Mouse (Mus musculus): ENCODE data around the gene Terf2ip.

The Terf2ip gene

DNA sequence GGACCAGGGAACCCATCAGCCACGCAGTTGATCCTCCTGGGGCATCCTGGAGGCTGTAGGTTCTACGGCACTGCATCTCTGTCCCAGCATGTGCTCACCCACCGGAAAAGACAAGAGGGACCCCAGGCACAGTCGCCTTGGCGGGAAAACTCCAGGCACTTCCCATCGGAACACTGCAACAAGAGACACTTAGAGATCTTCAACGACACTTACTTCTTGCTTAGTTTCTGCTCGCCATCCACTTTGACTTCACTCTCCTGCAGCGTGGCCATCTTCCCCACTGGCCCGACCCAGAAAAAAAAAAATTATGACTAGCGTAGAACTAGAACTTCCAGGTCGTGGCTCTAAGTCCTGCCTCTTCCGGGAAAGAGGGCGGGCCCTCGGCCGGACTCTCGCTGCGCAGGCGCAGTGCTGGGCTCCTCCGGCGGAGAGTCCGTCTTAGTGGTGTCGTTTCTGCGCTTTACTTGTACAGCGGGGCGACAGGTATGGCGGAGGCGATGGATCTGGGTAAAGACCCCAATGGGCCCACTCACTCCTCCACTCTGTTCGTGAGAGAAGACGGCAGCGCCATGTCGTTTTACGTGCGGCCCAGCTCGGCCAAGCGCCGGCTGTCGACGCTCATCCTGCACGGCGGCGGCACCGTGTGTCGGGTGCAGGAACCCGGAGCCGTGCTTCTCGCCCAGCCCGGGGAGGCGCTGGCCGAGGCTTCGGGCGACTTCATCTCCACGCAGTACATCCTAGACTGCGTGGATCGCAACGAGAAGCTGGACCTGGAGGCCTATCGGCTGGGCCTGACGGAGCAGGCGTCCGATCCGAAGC lies at the start of gene Terf2ip, which contains the start of gene Kars:
Terf2ip (plus strand) TSS at position 402 of the 819 bp plus-strand sequence.
Kars (minus strand) TSS at position 327 of the 819 bp plus-strand sequence.
- peak; percentile 90 for DNase-seq (ENCODE audit: low read depth, low spot score)

DNA sequence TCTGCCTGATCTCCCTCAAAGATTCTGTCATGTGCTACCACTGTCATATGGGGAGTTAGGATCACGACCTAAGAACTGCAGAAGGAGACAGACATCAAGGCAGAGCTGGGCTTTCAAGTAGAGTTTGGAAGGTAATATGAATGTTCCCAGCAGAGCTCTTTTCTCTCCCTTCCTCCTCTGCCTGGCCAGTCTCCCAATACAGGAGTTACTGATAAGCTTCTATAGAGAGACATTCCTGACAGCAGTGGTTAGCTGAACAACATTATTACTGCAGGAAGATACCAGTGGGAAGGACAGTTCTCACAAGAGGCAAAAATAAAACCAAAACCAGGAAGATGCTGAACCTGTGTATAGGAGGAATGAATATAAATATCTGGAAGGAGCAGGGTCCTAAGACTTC lies 48.6 kb upstream of the Terf2ip start:
- no peak for DNase-seq (ENCODE audit: low read depth, low spot score)

DNA sequence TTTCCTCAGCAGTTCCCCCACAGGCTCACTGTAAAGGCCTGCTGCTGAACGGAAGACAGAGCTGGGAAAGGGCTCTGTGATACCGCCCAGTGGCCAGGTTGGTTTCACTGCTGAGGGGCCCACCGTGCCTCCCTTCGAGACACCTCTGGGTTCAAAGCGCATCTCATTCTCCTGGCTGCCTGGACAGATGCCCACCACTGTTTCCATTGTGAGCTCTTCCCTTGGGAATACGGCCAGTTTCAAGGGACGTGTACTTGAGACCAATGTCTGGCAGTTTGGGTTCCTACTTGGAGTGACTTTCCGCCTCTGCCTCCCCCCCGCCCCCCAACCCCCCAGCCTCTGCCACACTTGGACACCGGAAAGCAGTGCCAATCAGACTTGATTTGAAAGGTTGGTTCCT lies 48.1 kb upstream of the Terf2ip start:
- DNase-seq (ENCODE audit: low read depth, low spot score) = no peak

DNA sequence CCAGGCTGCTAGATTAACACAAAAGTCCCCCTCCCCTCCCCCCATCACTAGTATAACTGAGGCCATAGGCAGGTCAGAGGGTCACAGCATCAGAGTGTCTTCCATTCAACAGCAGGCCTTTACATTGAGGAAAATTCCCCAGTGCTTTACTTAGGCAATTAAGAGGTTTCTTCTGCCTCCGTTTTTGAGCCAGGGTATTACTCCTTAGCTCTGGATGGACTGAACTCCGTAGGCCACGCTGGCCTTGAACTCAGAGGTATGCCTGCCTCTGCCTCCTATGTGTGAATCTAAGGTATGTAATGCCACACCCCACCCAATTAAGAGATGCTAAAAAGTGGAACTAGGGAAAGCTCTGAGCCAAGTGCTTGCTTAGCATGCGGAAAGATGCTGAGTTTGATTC lies 47.7 kb upstream of the Terf2ip start:
- no peak for DNase-seq (ENCODE audit: low read depth, low spot score)

DNA sequence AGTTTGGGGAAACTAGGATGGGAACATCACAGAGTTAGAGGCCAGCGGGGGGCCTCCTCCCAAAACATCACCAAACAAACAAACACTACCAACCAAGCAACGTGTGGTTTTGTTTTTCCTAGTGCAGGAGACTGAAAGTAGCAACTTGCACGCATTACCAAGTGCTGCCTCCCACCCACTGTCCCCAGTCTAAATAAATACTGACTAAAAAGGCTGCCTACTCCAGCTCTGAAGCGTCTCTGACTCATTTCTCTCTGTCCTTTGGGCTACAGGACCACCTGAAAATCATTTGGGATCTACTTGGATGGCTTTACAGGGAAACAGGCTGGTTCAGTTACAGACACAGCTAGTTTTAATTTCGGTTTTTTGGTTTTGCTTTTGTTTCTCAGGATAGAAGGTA lies 46.8 kb upstream of the Terf2ip start:
- DNase-seq (ENCODE audit: low read depth, low spot score) = no peak

DNA sequence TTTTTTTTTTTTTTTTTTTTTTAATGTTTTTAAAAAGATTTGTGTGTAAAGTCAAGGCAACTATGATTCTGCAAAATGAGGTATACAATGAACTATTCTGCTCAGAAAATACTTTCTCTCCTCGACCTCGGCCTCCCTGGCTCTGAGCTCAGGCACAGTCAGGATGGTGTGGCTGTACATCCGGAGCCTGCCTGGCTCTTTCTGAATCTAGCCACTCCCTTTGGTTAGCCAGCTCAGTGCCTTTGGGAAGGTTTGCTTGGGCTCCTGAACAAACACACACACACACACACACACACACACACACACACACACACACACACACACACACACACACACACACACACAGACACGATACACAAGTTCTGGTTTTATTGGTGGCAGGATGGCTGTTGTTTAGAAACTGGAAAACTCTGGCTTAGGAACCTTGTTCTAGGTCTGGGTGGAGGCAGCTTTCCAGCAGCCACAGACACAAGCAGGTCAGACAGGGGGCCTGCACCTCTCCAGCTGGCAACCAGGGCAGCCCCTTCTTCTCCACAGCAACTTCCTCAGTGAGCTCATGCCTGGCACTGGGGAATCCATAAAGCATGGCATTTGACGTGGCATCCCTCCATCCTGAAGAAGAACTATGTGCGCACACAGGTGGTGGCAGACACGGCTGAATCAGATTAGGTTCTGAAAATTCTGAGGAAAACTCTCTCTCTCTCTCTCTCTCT lies 46.2 kb upstream of the Terf2ip start:
- DNase-seq (ENCODE audit: low read depth, low spot score) = no peak

DNA sequence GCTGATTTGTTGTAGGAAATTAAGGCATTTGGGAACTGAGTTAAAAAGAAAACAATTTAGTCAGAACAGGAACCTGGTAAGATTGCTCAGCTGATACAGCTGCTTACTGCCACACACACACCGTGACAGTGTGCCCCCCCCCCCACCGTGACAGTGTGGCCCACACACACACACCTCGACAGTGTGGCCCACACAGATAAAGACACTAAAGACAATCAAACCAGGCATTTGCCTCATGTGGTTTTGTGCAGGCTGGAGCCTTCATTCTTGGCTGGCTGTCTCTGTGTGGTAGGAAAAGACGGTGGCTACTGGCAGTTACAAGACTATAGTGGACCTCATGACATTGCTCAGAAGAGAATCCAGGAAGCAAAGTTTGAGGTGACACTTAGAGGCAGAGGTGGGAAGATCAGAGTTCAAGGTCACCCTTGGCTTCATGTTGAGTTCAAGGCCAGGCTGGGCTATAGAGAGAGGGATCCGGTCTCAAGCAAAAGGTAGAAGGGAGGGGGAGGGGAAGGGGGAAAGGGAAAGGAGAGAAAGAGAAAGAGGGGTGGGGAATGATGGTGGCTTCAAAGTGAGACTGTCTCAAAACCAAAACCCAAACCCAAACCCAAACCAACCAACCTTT lies 43.8 kb upstream of the Terf2ip start:
- no peak for DNase-seq (ENCODE audit: low read depth, low spot score)

DNA sequence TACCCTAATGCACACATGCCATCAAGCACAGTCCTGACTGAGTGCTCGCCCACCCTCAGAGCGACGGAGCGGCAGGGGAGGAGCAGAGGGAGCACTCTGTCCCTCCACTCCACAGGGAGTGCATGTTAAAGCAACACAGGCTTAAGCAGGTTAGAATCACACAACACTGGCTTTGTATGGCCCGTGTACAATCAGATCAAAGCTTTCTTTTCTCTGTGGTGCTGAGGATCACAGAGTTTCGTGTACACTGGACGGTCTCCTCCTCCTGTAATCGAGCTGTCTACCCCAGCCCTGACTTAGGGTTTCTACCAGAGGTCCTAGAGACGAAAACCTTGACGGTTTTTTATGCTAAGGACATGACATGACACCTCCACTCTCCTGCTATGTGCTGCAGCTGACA lies 42.7 kb upstream of the Terf2ip start:
- DNase-seq (ENCODE audit: low read depth, low spot score) = no peak

DNA sequence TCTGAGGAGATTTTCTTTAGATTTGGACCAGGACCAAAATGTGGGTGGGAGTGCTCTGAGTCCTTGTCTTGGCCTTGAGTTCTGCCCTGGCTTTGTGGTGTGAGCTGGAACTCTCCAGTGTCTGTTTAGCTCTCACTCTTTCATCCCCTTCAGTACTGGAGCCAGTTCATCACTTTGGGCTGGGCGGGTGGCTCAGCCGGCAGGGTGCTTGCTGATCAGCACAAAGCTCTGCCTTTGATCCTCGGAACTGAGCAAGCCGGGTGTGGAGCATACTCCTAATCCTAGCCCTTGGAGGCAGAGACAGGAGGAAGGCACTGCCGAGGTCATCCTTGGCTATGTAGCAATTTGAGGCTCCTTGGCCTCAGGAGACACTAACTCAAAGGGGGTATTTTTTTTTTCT lies 42.2 kb upstream of the Terf2ip start:
- DNase-seq (ENCODE audit: low read depth, low spot score) = no peak

DNA sequence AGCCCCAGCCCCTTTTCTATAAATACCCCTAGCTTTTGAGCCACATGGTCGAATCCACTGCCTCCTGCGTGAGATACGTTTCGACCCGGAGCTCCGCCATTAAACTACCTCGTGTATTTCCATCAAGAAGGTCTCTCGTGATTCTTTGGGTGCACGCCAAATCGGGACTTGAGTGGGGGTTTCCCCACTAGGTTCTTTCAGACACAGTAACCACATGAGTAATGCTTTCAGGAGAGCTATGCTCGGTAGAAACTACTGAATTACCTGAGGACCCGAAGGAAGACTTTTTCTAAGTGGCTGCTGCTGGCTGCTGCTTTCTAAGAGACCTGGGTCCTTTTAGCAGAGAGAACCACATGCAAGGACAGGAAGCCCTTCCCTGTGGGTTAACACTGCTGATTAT lies 37.1 kb upstream of the Terf2ip start:
- no peak for DNase-seq (ENCODE audit: low read depth, low spot score)

DNA sequence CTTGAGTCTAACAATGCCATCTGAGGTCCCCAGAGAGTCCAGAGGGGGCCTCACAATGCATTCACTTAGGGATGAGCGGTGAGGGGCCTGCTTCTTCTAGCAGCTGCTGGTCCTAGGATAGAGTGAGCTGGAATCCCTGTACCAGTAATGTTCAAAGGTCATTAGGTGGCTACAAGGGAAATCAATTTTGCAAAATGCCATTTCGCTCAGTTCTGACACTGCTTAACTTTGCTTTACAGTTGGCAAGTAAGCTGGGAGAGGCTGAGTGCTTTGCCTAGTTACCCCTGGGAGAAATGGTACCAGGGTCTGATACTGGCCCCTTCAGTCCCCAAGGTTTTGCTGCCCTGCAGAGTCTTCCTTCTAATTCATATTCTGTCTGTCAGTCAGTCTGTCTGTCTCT lies 35.5 kb upstream of the Terf2ip start:
- no peak for DNase-seq (ENCODE audit: low read depth, low spot score)

DNA sequence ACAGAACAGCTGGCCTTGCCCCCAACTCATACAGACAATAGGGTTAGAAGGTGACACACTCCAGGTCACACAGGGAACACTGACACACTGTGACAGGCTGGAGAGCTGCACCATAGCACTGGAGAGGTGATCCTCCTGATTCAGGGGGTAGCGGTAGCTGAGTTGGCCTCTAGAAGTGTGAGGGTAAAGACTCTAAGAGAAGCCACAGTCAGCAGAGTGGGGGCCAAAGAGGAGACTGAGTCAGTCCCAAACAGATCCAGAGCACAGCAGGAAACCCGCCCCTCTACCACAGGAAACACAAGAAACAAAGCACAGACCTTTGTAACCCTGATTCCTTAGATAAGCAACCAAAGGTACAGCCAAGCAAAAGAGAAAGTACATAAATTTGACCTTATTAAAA lies 34.9 kb upstream of the Terf2ip start:
- DNase-seq (ENCODE audit: low read depth, low spot score) = no peak

DNA sequence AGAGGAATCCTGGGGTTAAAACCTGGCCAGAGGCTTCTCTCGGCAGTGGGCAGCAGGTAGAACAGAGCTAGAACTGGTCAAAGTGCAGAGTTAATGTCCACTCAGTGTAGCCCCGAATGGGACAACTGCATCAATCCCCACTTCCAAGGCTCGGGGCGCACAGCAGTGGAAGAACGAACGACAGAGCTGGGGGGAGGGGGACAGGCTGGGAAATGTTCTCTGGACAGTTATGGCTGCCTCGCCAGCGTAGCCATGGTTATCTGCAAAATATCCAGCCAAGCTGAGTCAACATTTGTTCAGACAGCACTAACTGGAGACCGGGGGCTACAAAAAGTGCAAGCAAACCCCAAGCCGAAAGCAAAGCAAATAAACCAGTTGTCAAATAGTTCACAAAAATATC lies 33.1 kb upstream of the Terf2ip start:
- no peak for DNase-seq (ENCODE audit: low read depth, low spot score)

DNA sequence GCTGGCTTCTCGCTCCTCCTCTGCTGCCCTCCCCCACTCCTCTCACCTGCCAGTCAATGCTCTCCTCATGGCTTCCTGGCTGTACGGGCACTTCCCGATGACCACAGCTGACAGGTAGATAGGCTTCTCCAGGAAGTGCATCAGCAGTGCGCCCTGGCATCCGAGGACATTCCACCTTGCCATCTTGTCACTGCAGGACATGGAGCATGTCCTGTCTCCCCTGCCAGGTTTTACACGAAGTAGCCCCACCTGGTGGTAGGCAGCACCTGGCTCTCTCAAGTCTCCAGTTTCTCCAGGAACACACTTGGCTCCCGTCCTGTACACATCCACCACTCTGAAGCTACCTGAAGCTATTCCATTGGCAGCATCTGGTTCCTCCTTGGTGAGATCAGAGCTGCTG lies 29.1 kb upstream of the Terf2ip start:
- no peak for DNase-seq (ENCODE audit: low read depth, low spot score)

DNA sequence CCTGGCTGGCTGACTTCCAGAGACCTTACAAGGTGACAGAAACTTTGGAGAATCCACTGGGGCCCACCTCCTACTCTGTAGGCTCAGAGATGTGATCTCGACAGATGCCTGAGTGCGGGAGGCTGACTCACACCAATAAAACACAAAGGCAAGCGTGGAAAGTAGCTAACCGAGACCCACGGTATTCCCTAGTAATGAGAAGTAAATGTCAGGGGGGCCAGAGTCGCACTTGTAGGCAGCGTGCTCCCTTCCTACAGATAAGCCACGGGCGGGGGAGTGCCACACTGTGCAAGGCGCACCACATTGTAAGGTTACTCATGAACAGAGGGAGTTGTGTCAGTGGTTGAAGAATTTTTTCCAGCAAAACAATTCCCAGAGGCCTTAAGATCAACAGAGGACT lies 26.7 kb upstream of the Terf2ip start:
- no peak for DNase-seq (ENCODE audit: low read depth, low spot score)

DNA sequence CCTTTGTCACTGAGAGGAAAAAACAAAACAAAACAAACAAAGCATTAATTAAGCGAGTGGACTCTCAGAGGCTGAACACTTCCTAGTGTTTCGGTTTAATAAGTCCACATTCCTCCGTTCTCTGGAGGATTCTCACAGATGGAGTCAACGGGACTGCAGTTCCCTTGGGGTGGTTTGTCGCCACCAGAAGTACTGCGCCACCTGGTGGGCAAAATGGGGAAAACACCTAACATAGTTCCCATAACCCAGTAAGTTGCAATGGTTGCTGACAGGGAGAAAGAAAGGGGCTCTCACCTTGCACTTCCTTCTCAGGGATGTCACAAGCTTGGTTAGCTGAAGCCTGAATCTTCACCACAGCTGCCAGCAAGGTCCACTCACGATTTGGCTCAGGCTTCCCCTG lies 21.3 kb upstream of the Terf2ip start:
- DNase-seq (ENCODE audit: low read depth, low spot score) = peak; percentile 54

DNA sequence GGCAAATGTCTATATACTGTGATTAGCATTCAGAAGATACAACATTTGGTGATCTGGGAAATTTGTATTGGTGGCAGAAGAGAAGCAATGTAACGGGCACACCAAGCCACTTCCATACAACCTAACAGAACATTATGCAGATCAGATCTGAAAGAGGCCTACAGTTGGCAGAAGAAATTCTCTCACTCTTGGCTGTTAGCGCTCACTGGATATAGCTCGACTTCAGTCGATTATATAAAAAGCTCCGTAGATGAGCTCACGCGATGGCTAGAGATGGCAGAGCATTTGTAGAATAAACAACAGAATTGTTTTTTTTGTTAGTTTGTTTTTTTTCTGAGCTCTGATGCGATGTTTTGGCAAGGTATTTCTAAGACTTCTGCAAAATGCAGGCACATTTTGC lies 19.9 kb upstream of the Terf2ip start:
- DNase-seq (ENCODE audit: low read depth, low spot score) = no peak

DNA sequence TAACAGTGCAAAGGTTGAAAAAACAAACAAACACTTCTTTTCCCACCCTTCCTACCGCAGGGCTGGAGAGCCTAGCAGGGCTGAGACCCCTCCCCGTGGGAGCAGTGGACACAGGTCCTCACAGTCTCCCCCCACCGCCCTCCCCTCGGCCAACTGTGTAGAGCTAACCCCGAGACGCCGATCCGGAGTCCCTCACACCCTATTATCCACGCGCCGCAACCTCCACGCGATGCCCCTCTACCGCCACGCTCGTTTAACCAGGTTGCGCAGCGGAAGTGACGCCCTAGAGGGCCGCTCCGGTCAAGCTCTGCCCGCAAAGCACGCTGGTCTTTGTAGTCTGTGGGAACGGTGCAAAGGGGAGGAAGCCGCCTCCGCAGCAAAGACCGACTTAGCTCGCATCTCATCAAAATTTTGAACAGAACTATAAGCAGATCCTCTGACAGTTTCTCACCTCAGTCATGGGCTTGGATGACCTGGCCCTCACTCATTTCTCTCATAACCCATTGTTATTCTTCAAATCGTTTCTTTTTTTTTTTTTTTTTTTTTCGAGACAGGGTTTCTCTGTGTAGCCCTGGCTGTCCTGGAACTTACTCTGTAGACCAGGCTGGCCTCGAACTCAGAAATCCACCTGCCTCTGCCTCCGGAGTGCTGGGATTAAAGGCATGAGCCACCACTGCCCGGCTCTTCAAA lies 19.0 kb upstream of the Terf2ip start, which contains the start of gene Adat1:
Adat1 (minus strand) TSS at position 290 of the 690 bp plus-strand sequence.
- peak; percentile 80 for DNase-seq (ENCODE audit: low read depth, low spot score)

DNA sequence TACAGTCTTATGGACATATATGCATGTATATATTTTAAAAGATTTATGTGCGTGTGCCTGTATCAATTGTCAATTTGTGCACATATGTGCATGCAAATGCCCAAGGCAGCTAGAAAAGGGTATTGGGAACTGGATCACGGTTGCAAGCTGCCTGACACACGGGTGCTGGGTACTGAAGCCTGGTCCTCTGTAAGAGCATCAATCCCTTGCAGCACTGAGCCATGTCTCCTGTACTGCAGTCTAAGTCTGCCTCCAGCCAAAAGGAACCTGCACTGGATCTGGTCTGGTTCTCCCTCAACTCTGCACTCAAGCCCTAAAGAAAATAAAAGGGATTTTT lies 18.5 kb upstream of the Terf2ip start:
- DNase-seq (ENCODE audit: low read depth, low spot score) = no peak

DNA sequence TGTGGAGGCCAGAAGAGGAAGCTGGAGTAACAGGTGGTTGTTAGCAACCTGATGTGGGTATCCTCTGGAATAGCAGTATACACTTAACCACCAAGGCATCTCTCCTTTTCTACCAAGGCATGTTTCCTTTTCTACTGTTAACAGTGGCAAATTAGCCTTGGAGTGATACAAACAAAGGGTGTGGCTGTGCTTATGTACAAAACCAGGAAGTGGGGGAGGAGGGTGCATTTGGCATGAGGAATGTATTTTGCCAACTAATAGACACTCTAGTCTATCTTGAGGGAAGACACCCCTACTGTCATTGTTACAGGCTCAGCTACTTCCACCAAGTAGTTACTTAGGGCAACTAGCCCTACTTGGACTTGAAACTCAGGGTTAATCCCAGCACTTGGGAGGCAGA lies 6.4 kb upstream of the Terf2ip start:
- DNase-seq (ENCODE audit: low read depth, low spot score) = no peak

DNA sequence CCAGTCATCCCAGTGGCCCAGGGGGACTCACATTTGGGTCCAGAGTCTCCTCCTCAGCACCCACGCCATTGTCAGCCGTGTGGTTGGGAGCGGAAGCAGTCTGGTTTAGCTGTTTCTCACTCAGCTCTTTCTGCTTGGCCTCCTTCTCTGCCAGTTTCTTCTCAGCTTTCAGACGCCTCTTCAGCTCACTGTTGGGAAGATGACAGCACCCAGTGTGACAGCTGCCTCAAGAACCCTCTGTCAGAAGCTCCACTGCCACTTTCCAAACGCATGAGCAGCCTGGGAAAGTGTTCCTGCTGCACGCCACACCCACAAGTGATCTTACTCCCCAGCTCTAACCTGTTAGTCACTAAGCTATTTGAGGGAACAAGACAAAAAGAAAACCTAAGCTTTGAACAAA lies 5.6 kb upstream of the Terf2ip start:
- DNase-seq (ENCODE audit: low read depth, low spot score) = no peak

DNA sequence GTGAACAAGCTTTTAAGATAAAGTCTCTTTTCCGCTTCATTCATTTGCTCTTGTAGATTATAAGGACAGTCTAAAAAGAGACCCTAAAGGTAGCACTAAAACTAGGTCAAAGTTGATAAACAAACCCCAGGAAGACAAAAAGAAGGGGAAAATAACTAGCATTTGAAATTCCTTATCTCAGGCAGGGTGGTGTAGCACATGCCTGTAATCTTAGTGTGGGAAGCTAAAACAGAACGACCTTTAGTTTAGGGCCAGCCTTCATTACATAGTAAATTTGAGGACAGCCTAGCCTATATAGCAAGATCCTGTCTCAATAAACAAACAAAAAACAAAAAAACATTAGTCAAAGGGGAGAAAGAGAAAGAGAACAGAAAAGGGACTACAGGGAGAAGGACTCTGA lies 3.5 kb upstream of the Terf2ip start:
- DNase-seq (ENCODE audit: low read depth, low spot score) = no peak

Data from embryo, embryonic 11.5 days (tissue).